In genomic region chr11:69855347-69855746, GRCm38 (mm10) we compare ENCODE assay signal across 10 mouse cellular contexts. TPM values are rescaled to one million over a fixed set of nuclear protein-coding genes. Genes with fewer than 3 reads are reported as not detected.
DNase-seq lines count a peak whose midpoint lies in the region; ATAC-seq and TF ChIP-seq lines count a peak whose summit lies in the region.
"Had no signal": no experiment of that assay in that cellular context is flagged by ENCODE, and none has a peak within 500 bp of the region (broad histone marks: within the 10 kb centered on the region; RNA-seq: fewer than 3 reads in every experiment).

No protein-coding gene starts in this region.

- H3K4me2 ChIP-seq in embryonic facial prominence, embryonic 13.5 days, result peak overlapping the region; percentile 30
- no peak overlapping the region for H3K4me2 ChIP-seq in intestine, postnatal 0 days (replicated peaks; ENCODE audit: low read depth)

- H3K27me3 ChIP-seq in embryonic facial prominence, embryonic 13.5 days, result peaks cover 27% of the 10 kb centered on the region
- no peaks in the 10 kb centered on the region for H3K27me3 ChIP-seq in intestine, postnatal 0 days (replicated peaks; ENCODE audit: control insufficient read depth, insufficient read depth, low read length)

- DNase-seq in gastrocnemius, postnatal 10 days, result peak; percentile 47
- no peak for DNase-seq in gastrocnemius, postnatal 4 days (ENCODE audit: low spot score in 2 of 2)
- peak; percentile 22 for DNase-seq in Muller cell, postnatal 12 days (ENCODE audit: inconsistent ontology term)
- DNase-seq in thymus, postnatal 14 days, result peak; percentile 78
- no peak for DNase-seq in ovary, postnatal 14 days (ENCODE audit: low spot score)

- peaks cover 18% of the 10 kb centered on the region for H3K4me1 ChIP-seq in embryonic facial prominence, embryonic 13.5 days
- no peaks in the 10 kb centered on the region for H3K4me1 ChIP-seq in intestine, postnatal 0 days (replicated peaks; ENCODE audit: control insufficient read depth, insufficient read depth, low read length)

- no peak overlapping the region for H3K27ac ChIP-seq in embryonic facial prominence, embryonic 13.5 days
- no peak overlapping the region for H3K27ac ChIP-seq in intestine, postnatal 0 days (ENCODE audit: low read depth, low read length)

- no peak overlapping the region for H3K4me3 ChIP-seq in embryonic facial prominence, embryonic 13.5 days
- no peak overlapping the region for H3K4me3 ChIP-seq in intestine, postnatal 0 days (ENCODE audit: low read depth, low read length)

- H3K9me3 ChIP-seq in embryonic facial prominence, embryonic 13.5 days, result no peaks in the 10 kb centered on the region
- no peaks in the 10 kb centered on the region for H3K9me3 ChIP-seq in intestine, postnatal 0 days (ENCODE audit: control insufficient read depth)

- TF ChIP-seq CTCF in intestine, postnatal 0 days (IDR thresholded peaks at IDR 0.05; ENCODE audit: low read depth), result peak; percentile 65

- no peak for ATAC-seq in embryonic facial prominence, embryonic 13.5 days (ENCODE audit: insufficient number of reproducible peaks, insufficient read depth, low FRiP score, low TSS enrichment, low read depth)
- ATAC-seq in intestine, postnatal 0 days, result no peak
- peak; percentile 35 for ATAC-seq in megakaryocyte progenitor cell, adult 5-6 weeks (replicated peaks; ENCODE audit: poor library complexity)
- ATAC-seq: Patski had no signal

- peaks cover 27% of the 10 kb centered on the region for H3K36me3 ChIP-seq in embryonic facial prominence, embryonic 13.5 days
- H3K36me3 ChIP-seq in intestine, postnatal 0 days (ENCODE audit: control insufficient read depth, insufficient read depth), result peaks cover 48% of the 10 kb centered on the region

- 25% methylated on average over 16 of the region's 16 CpGs for WGBS in embryonic facial prominence, embryonic 13.5 days
- 48% methylated on average over 16 of the region's 16 CpGs for WGBS in intestine, postnatal 0 days

- H3K9ac ChIP-seq in embryonic facial prominence, embryonic 13.5 days, result no peak overlapping the region
- no peak overlapping the region for H3K9ac ChIP-seq in intestine, postnatal 0 days (ENCODE audit: low read depth, low read length)

RNA-seq across cellular contexts. Expression of gene Tnk1, which starts 3.2 kb away (rescaled TPM):
- total RNA-seq in gastrocnemius, postnatal 10 days (2021), result under 1 TPM; 0.11 to 0.31 TPM
- total RNA-seq in gastrocnemius, postnatal 4 days (2021), result under 1 TPM in 1 of 2 experiments, not detected in 1; 0.13 TPM
- 4.9 and 5.3 TPM in 2 replicates for polyA plus RNA-seq in embryonic facial prominence, embryonic 13.5 days (2015; fragmentation: Nextera tagmentation; extraction: Ambion mirVana)
- 11.7 and 12.8 TPM in 2 replicates for polyA plus RNA-seq in intestine, postnatal 0 days (2015; fragmentation: Nextera tagmentation; extraction: Ambion mirVana)
- 0.32 TPM in 1 of 2 replicates, not detected in the other for total RNA-seq in megakaryocyte progenitor cell, adult 5-6 weeks (2015)
- 0.54 TPM in 1 of 2 replicates, not detected in the other for total RNA-seq in megakaryocyte progenitor cell, adult 5-6 weeks (2017)
- polyA plus RNA-seq: Patski had no signal

RNA-seq across cellular contexts. Expression of gene Plscr3, which starts 9.2 kb away (rescaled TPM):
- total RNA-seq in gastrocnemius, postnatal 10 days (2021), result 10 to 100 TPM; 25.4 to 27.9 TPM
- 10 to 100 TPM; 39.3 to 41.4 TPM for total RNA-seq in gastrocnemius, postnatal 4 days (2021)
- 145 and 154 TPM in 2 replicates for polyA plus RNA-seq in embryonic facial prominence, embryonic 13.5 days (2015; fragmentation: Nextera tagmentation; extraction: Ambion mirVana)
- 42.0 and 44.8 TPM in 2 replicates for polyA plus RNA-seq in intestine, postnatal 0 days (2015; fragmentation: Nextera tagmentation; extraction: Ambion mirVana)
- 60.6 and 62.2 TPM in 2 replicates for total RNA-seq in megakaryocyte progenitor cell, adult 5-6 weeks (2015)
- 29.1 and 32.9 TPM in 2 replicates for total RNA-seq in megakaryocyte progenitor cell, adult 5-6 weeks (2017)

RNA-seq across cellular contexts. Expression of gene Tmem256, which starts 17.0 kb away (rescaled TPM):
- 100 to 1,000 TPM; 121 to 122 TPM for total RNA-seq in gastrocnemius, postnatal 10 days (2021)
- 100 to 1,000 TPM in 1 of 2 experiments, 10 to 100 TPM in 1; 97.5 to 141 TPM for total RNA-seq in gastrocnemius, postnatal 4 days (2021)
- polyA plus RNA-seq in embryonic facial prominence, embryonic 13.5 days (2015; fragmentation: Nextera tagmentation; extraction: Ambion mirVana), result 358 and 423 TPM in 2 replicates
- polyA plus RNA-seq in intestine, postnatal 0 days (2015; fragmentation: Nextera tagmentation; extraction: Ambion mirVana), result 584 and 590 TPM in 2 replicates
- 240 and 307 TPM in 2 replicates for total RNA-seq in megakaryocyte progenitor cell, adult 5-6 weeks (2015)
- total RNA-seq in megakaryocyte progenitor cell, adult 5-6 weeks (2017), result 174 and 238 TPM in 2 replicates

RNA-seq across cellular contexts. Expression of gene Nlgn2, which starts 17.8 kb away (rescaled TPM):
- 10 to 100 TPM; 10.3 to 15.9 TPM for total RNA-seq in gastrocnemius, postnatal 10 days (2021)
- total RNA-seq in gastrocnemius, postnatal 4 days (2021), result 10 to 100 TPM; 22.3 to 23.2 TPM
- 14.1 and 15.2 TPM in 2 replicates for polyA plus RNA-seq in embryonic facial prominence, embryonic 13.5 days (2015; fragmentation: Nextera tagmentation; extraction: Ambion mirVana)
- 1.8 and 2.2 TPM in 2 replicates for polyA plus RNA-seq in intestine, postnatal 0 days (2015; fragmentation: Nextera tagmentation; extraction: Ambion mirVana)
- 8.4 and 10.8 TPM in 2 replicates for total RNA-seq in megakaryocyte progenitor cell, adult 5-6 weeks (2015)
- total RNA-seq in megakaryocyte progenitor cell, adult 5-6 weeks (2017), result 3.5 and 6.2 TPM in 2 replicates

RNA-seq across cellular contexts. Expression of gene Tmem95, which starts 22.5 kb away (rescaled TPM):
- not detected for total RNA-seq in gastrocnemius, postnatal 10 days (2021)
- total RNA-seq in gastrocnemius, postnatal 4 days (2021), result not detected
- polyA plus RNA-seq in embryonic facial prominence, embryonic 13.5 days (2015; fragmentation: Nextera tagmentation; extraction: Ambion mirVana), result not detected in 2 replicates
- not detected in 2 replicates for polyA plus RNA-seq in intestine, postnatal 0 days (2015; fragmentation: Nextera tagmentation; extraction: Ambion mirVana)
- total RNA-seq in megakaryocyte progenitor cell, adult 5-6 weeks (2015), result not detected in 2 replicates
- not detected in 2 replicates for total RNA-seq in megakaryocyte progenitor cell, adult 5-6 weeks (2017)
- total RNA-seq: left cerebral cortex, postnatal 10 days had no signal

Comparison
In these comparisons a context has a peak if more than half of its experiments do, and no peak if none do; other contexts are left out.
1. DNase-seq: peak in gastrocnemius, postnatal 10 days (single experiment), Muller cell, postnatal 12 days (single experiment) and thymus, postnatal 14 days (single experiment); none in gastrocnemius, postnatal 4 days (0 of 2) and ovary, postnatal 14 days (single experiment).